Mouse (Mus musculus) erythroblast, embryonic 14.5 days (primary cell): ENCODE data around the gene Plgrkt.

Experiments used
- GATA1 ChIP-seq: IDR thresholded peaks from 2 replicates; pipeline ENCODE4 v1.6.1; 2012; ENCODE audit warnings: low read length, inconsistent platforms, mixed read lengths
- TAL1 ChIP-seq: IDR thresholded peaks from 3 replicates; pipeline ENCODE4 v1.6.1; 2012; ENCODE audit warnings: low read length, inconsistent platforms, mixed read lengths

GRCm38 (mm10) chr19:29360251-29360650 is 6.9 kb downstream of the Plgrkt start:
- no peak for TF ChIP-seq TAL1
- no peak for TF ChIP-seq GATA1
